Mouse (Mus musculus): ENCODE data around the gene Shkbp1.

GRCm38 (mm10) chr7:27324161-27324560 is 31.7 kb downstream of the Shkbp1 start:
- TF ChIP-seq ZKSCAN1 (IDR thresholded peaks at IDR 0.05; ENCODE audit: low read depth, low read length) = no peak
- no peak for TF ChIP-seq SIN3A (IDR thresholded peaks at IDR 0.05; ENCODE audit: low read length)
- no peak for TF ChIP-seq CTCF (IDR thresholded peaks at IDR 0.05 in 2 of 3, conservative IDR thresholded peaks at IDR 0.05 in 1 of 3; ENCODE audit: control insufficient read depth in 1 of 3, insufficient read depth in 1 of 3, low read depth in 2 of 3, low read length in 3 of 3, poor library complexity in 1 of 3, severe bottlenecking in 1 of 3)
- TF ChIP-seq USF2 (IDR thresholded peaks at IDR 0.05; ENCODE audit: borderline replicate concordance in 1 of 2, insufficient read depth in 1 of 2, low read depth in 1 of 2, low read length in 2 of 2) = no peak
- TF ChIP-seq MAZ (IDR thresholded peaks at IDR 0.05; ENCODE audit: low read depth, low read length) = no peak
- TF ChIP-seq POLR2A (IDR thresholded peaks at IDR 0.05; ENCODE audit: control insufficient read depth in 1 of 2, insufficient read depth in 1 of 2, low read depth in 1 of 2, low read length in 2 of 2, poor library complexity in 1 of 2) = no peak
- no peak for TF ChIP-seq TAL1 (IDR thresholded peaks at IDR 0.05; ENCODE audit: low read length)
- no peak for TF ChIP-seq POLR2AphosphoS5 (IDR thresholded peaks at IDR 0.05; ENCODE audit: borderline replicate concordance, low read depth, low read length)

Data from MEL (cell line).